Mouse (Mus musculus): ENCODE data around the gene Kbtbd4.
"Not testable (repeated sequence)": the region's sequence is repeated elsewhere in the genome, so short reads cannot be mapped to it uniquely, and the experiment has no call there.

Gene Kbtbd4

GRCm38 (mm10) chr2:90904076-90904855 is at the start of gene Kbtbd4, which contains the start of gene Ndufs3:
Gene Kbtbd4, plus strand, starts transcription at chr2:90904740.
Gene Ndufs3, minus strand, starts transcription at chr2:90904827.
- DNase-seq (ENCODE audit: low spot score), result peak; percentile 96

GRCm38 (mm10) chr2:90861486-90861885 is 43.1 kb upstream of the Kbtbd4 start:
- no peak for DNase-seq (ENCODE audit: low spot score)

GRCm38 (mm10) chr2:90864184-90864583 is 40.4 kb upstream of the Kbtbd4 start:
- no peak for DNase-seq (ENCODE audit: low spot score)

GRCm38 (mm10) chr2:90866524-90866923 is 38.0 kb upstream of the Kbtbd4 start:
- DNase-seq (ENCODE audit: low spot score), result peak; percentile 91

- peak; percentile 32 for DNase-seq (ENCODE audit: low spot score)
Measured at GRCm38 (mm10) chr2:90870136-90870601, 34.4 kb upstream of the Kbtbd4 start.

GRCm38 (mm10) chr2:90871180-90871961 is 33.2 kb upstream of the Kbtbd4 start:
- no peak for DNase-seq (ENCODE audit: low spot score)

GRCm38 (mm10) chr2:90874025-90874424 is 30.5 kb upstream of the Kbtbd4 start:
- DNase-seq (ENCODE audit: low spot score), result no peak

- DNase-seq (ENCODE audit: low spot score), result no peak
Measured at GRCm38 (mm10) chr2:90875239-90875638, 29.3 kb upstream of the Kbtbd4 start.

- DNase-seq (ENCODE audit: low spot score), result no peak
Measured at GRCm38 (mm10) chr2:90877584-90878259, 26.8 kb upstream of the Kbtbd4 start.

GRCm38 (mm10) chr2:90879419-90879818 is 25.1 kb upstream of the Kbtbd4 start:
- DNase-seq (ENCODE audit: low spot score), result no peak

GRCm38 (mm10) chr2:90880144-90880785 is 24.3 kb upstream of the Kbtbd4 start:
- no peak for DNase-seq (ENCODE audit: low spot score)

- DNase-seq (ENCODE audit: low spot score), result no peak
Measured at GRCm38 (mm10) chr2:90881824-90882223, 22.7 kb upstream of the Kbtbd4 start.

- DNase-seq (ENCODE audit: low spot score), result peak; percentile 60
Measured at GRCm38 (mm10) chr2:90885218-90886041, 19.1 kb upstream of the Kbtbd4 start, which contains the start of gene C1qtnf4. Gene C1qtnf4, plus strand, starts transcription at chr2:90885860.

- DNase-seq (ENCODE audit: low spot score), result no peak
Measured at GRCm38 (mm10) chr2:90886436-90886835, 18.1 kb upstream of the Kbtbd4 start.

GRCm38 (mm10) chr2:90887627-90888026 is 16.9 kb upstream of the Kbtbd4 start:
- no peak for DNase-seq (ENCODE audit: low spot score)

GRCm38 (mm10) chr2:90889550-90890548 is 14.7 kb upstream of the Kbtbd4 start:
- peak; percentile 64 for DNase-seq (ENCODE audit: low spot score)

GRCm38 (mm10) chr2:90893673-90894298 is 10.8 kb upstream of the Kbtbd4 start:
- DNase-seq (ENCODE audit: low spot score), result peak; percentile 29

- not testable (repeated sequence) for DNase-seq (ENCODE audit: low spot score)
Measured at GRCm38 (mm10) chr2:90894299-90894677, 10.3 kb upstream of the Kbtbd4 start.

- DNase-seq (ENCODE audit: low spot score), result no peak
Measured at GRCm38 (mm10) chr2:90903398-90903797, 1.1 kb upstream of the Kbtbd4 start.

Measured in embryo, embryonic 10 days (tissue).